Mouse (Mus musculus): ENCODE results near the gene Scp2. TPM values are rescaled to one million over a fixed set of nuclear protein-coding genes. Genes with fewer than 3 reads are reported as not detected.

Gene Scp2
- polyA plus RNA-seq, 1 experiment from 2014 or later = 212 TPM

GRCm38 (mm10) chr4:108024641-108025040, 120.2 kb downstream of the Scp2 start:
- Histone ChIP-seq H3K27me3 (ENCODE audit: control insufficient read depth, insufficient read depth, low read length) (no peaks in the 10 kb centered on the region), H3K4me2 (ENCODE audit: low read length) (no peak overlapping the region), H3K9me3 (ENCODE audit: control insufficient read depth, low read length) (no peaks in the 10 kb centered on the region), H3K4me1 (ENCODE audit: control insufficient read depth, insufficient read depth, low read length) (no peaks in the 10 kb centered on the region), H3K27ac (replicated peaks; ENCODE audit: low read depth, low read length) (no peak overlapping the region), H3K9ac (replicated peaks; ENCODE audit: low read length) (no peak overlapping the region), H3K36me3 (ENCODE audit: control insufficient read depth, insufficient read depth, low read length) (no peaks in the 10 kb centered on the region), H3K4me3 (replicated peaks; ENCODE audit: low read depth, low read length) (no peak overlapping the region)
- DNase-seq = no peak
- 64% methylated on average over 5 of the region's 5 CpGs for WGBS
- ATAC-seq (ENCODE audit: low FRiP score, low TSS enrichment) = no peak

- no peaks in the 10 kb centered on the region for H3K36me3 ChIP-seq (ENCODE audit: control insufficient read depth, insufficient read depth, low read length)
- H3K27ac ChIP-seq (replicated peaks; ENCODE audit: low read depth, low read length) = no peak overlapping the region
- H3K9me3 ChIP-seq (ENCODE audit: control insufficient read depth, low read length) = no peaks in the 10 kb centered on the region
- no peak overlapping the region for H3K4me2 ChIP-seq (ENCODE audit: low read length)
- DNase-seq = no peak
- 0 out of 2 replicates have a peak, but pooled peaks cover 2% of the 10 kb centered on the region for H3K4me1 ChIP-seq (ENCODE audit: control insufficient read depth, insufficient read depth, low read length)
- no peak for ATAC-seq (ENCODE audit: low FRiP score, low TSS enrichment)
- no peaks in the 10 kb centered on the region for H3K27me3 ChIP-seq (ENCODE audit: control insufficient read depth, insufficient read depth, low read length)
- 79% methylated on average over 4 of the region's 4 CpGs for whole genome bisulfite sequencing
- no peak overlapping the region for H3K4me3 ChIP-seq (replicated peaks; ENCODE audit: low read depth, low read length)
- no peak overlapping the region for H3K9ac ChIP-seq (replicated peaks; ENCODE audit: low read length)
Measured at GRCm38 (mm10) chr4:108023186-108023585, 121.6 kb downstream of the Scp2 start.

- DNase-seq = no peak
- no peak overlapping the region for H3K9ac ChIP-seq (replicated peaks; ENCODE audit: low read length)
- H3K9me3 ChIP-seq (ENCODE audit: control insufficient read depth, low read length) = no peaks in the 10 kb centered on the region
- H3K4me1 ChIP-seq (ENCODE audit: control insufficient read depth, insufficient read depth, low read length) = 0 out of 2 replicates have a peak, but pooled peaks cover 2% of the 10 kb centered on the region
- H3K36me3 ChIP-seq (ENCODE audit: control insufficient read depth, insufficient read depth, low read length) = no peaks in the 10 kb centered on the region
- H3K4me3 ChIP-seq (replicated peaks; ENCODE audit: low read depth, low read length) = no peak overlapping the region
- H3K27ac ChIP-seq (replicated peaks; ENCODE audit: low read depth, low read length) = no peak overlapping the region
- 87% methylated on average over 6 of the region's 6 CpGs for WGBS
- ATAC-seq (ENCODE audit: low FRiP score, low TSS enrichment) = no peak
- H3K4me2 ChIP-seq (ENCODE audit: low read length) = no peak overlapping the region
- no peaks in the 10 kb centered on the region for H3K27me3 ChIP-seq (ENCODE audit: control insufficient read depth, insufficient read depth, low read length)
Measured at GRCm38 (mm10) chr4:108020178-108020577, 124.6 kb downstream of the Scp2 start.

- Histone ChIP-seq H3K4me1 (ENCODE audit: control insufficient read depth, insufficient read depth, low read length) (0 out of 2 replicates have a peak, but pooled peaks cover 2% of the 10 kb centered on the region), H3K27ac (replicated peaks; ENCODE audit: low read depth, low read length) (no peak overlapping the region), H3K4me2 (ENCODE audit: low read length) (no peak overlapping the region), H3K36me3 (ENCODE audit: control insufficient read depth, insufficient read depth, low read length) (no peaks in the 10 kb centered on the region), H3K9ac (replicated peaks; ENCODE audit: low read length) (no peak overlapping the region; the same call in 1 of the 2 replicates), H3K27me3 (ENCODE audit: control insufficient read depth, insufficient read depth, low read length) (no peaks in the 10 kb centered on the region), H3K9me3 (ENCODE audit: control insufficient read depth, low read length) (no peaks in the 10 kb centered on the region), H3K4me3 (replicated peaks; ENCODE audit: low read depth, low read length) (no peak overlapping the region)
- ATAC-seq (ENCODE audit: low FRiP score, low TSS enrichment) = no peak
- DNase-seq = peak; percentile 29
- WGBS = 48% methylated on average over 14 of the region's 14 CpGs
Measured at GRCm38 (mm10) chr4:108018961-108019921, 125.6 kb downstream of the Scp2 start.

GRCm38 (mm10) chr4:108018241-108018923, 126.4 kb downstream of the Scp2 start:
- 61% methylated on average over 10 of the region's 10 CpGs for WGBS
- Histone ChIP-seq H3K9me3 (ENCODE audit: control insufficient read depth, low read length) (no peaks in the 10 kb centered on the region), H3K4me3 (replicated peaks; ENCODE audit: low read depth, low read length) (no peak overlapping the region), H3K27ac (replicated peaks; ENCODE audit: low read depth, low read length) (no peak overlapping the region), H3K27me3 (ENCODE audit: control insufficient read depth, insufficient read depth, low read length) (no peaks in the 10 kb centered on the region), H3K4me2 (ENCODE audit: low read length) (no peak overlapping the region), H3K9ac (replicated peaks; ENCODE audit: low read length) (no peak overlapping the region), H3K36me3 (ENCODE audit: control insufficient read depth, insufficient read depth, low read length) (no peaks in the 10 kb centered on the region), H3K4me1 (ENCODE audit: control insufficient read depth, insufficient read depth, low read length) (0 out of 2 replicates have a peak, but pooled peaks cover 2% of the 10 kb centered on the region)
- DNase-seq (no peak), ATAC-seq (ENCODE audit: low FRiP score, low TSS enrichment) (no peak)

GRCm38 (mm10) chr4:108017839-108018238, 127.0 kb downstream of the Scp2 start:
- ATAC-seq (ENCODE audit: low FRiP score, low TSS enrichment) = no peak
- Histone ChIP-seq H3K9me3 (ENCODE audit: control insufficient read depth, low read length) (no peaks in the 10 kb centered on the region), H3K27me3 (ENCODE audit: control insufficient read depth, insufficient read depth, low read length) (no peaks in the 10 kb centered on the region), H3K4me3 (replicated peaks; ENCODE audit: low read depth, low read length) (no peak overlapping the region), H3K4me1 (ENCODE audit: control insufficient read depth, insufficient read depth, low read length) (0 out of 2 replicates have a peak, but pooled peaks cover 2% of the 10 kb centered on the region), H3K36me3 (ENCODE audit: control insufficient read depth, insufficient read depth, low read length) (no peaks in the 10 kb centered on the region), H3K27ac (replicated peaks; ENCODE audit: low read depth, low read length) (no peak overlapping the region), H3K9ac (replicated peaks; ENCODE audit: low read length) (no peak overlapping the region), H3K4me2 (ENCODE audit: low read length) (no peak overlapping the region)
- no peak for DNase-seq
- 82% methylated on average over 7 of the region's 7 CpGs for WGBS

GRCm38 (mm10) chr4:108016321-108016720, 128.5 kb downstream of the Scp2 start:
- WGBS = 83% methylated on average over 3 of the region's 3 CpGs
- no peak overlapping the region for H3K4me3 ChIP-seq (replicated peaks; ENCODE audit: low read depth, low read length)
- no peak overlapping the region for H3K4me2 ChIP-seq (ENCODE audit: low read length)
- H3K9me3 ChIP-seq (ENCODE audit: control insufficient read depth, low read length) = no peaks in the 10 kb centered on the region
- 0 out of 2 replicates have a peak, but pooled peaks cover 2% of the 10 kb centered on the region for H3K4me1 ChIP-seq (ENCODE audit: control insufficient read depth, insufficient read depth, low read length)
- H3K9ac ChIP-seq (replicated peaks; ENCODE audit: low read length) = no peak overlapping the region
- no peak overlapping the region for H3K27ac ChIP-seq (replicated peaks; ENCODE audit: low read depth, low read length)
- H3K36me3 ChIP-seq (ENCODE audit: control insufficient read depth, insufficient read depth, low read length) = no peaks in the 10 kb centered on the region
- ATAC-seq (ENCODE audit: low FRiP score, low TSS enrichment) = no peak
- DNase-seq = no peak
- H3K27me3 ChIP-seq (ENCODE audit: control insufficient read depth, insufficient read depth, low read length) = no peaks in the 10 kb centered on the region

DNA sequence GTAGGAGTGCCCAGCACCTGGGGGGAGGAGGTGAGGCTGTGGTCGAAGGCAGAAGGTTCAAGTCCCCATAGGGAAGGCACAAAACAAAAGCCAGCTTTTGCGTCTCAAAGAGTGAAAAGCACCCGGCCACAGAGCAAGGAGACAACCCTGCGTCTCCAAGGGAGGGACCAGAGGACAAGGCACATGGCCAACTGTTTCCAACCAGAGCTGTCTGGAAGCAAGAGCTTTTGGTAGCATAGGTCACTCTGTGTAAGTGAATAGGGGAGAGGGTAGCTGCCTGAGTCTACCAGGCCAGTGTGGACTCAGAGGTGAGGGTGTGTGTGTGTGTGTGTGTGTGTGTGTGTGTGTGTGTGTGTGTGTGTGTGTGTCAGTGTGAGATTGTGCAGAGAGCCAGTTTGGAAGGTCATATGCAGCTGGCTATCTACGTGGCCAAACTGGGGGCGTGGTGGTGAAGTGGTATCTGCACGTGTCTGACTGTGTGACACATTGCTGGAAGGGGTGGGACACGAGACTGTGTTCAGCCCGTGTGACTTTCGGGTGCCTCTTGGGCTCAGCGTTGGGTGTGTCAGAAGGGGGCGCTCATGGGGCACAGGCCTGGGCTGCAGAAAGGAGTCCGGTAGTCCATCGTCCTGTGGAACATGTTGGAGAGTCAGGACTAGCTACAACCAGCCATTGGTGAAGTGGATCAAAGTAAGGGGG, 129.6 kb downstream of the Scp2 start:
- 65% methylated on average over 14 of the region's 14 CpGs for WGBS

More for the DNA sequence above, 129.6 kb downstream of the Scp2 start:
- Histone ChIP-seq H3K4me2 (ENCODE audit: low read length) (no peak overlapping the region), H3K9me3 (ENCODE audit: control insufficient read depth, low read length) (no peaks in the 10 kb centered on the region), H3K4me1 (ENCODE audit: control insufficient read depth, insufficient read depth, low read length) (0 out of 2 replicates have a peak, but pooled peaks cover 2% of the 10 kb centered on the region), H3K27ac (replicated peaks; ENCODE audit: low read depth, low read length) (no peak overlapping the region), H3K36me3 (ENCODE audit: control insufficient read depth, insufficient read depth, low read length) (no peaks in the 10 kb centered on the region), H3K4me3 (replicated peaks; ENCODE audit: low read depth, low read length) (no peak overlapping the region), H3K9ac (replicated peaks; ENCODE audit: low read length) (no peak overlapping the region), H3K27me3 (ENCODE audit: control insufficient read depth, insufficient read depth, low read length) (no peaks in the 10 kb centered on the region)
- DNase-seq (no peak), ATAC-seq (ENCODE audit: low FRiP score, low TSS enrichment) (no peak)
